Mouse (Mus musculus) cerebellum, postnatal 4 days (tissue): Measurements from ENCODE around the gene Olfr74.
"Not testable (repeated sequence)": the region's sequence is repeated elsewhere in the genome, so short reads cannot be mapped to it uniquely, and the experiment has no call there.

Experiments used
- DNase-seq, 2 experiments: peaks; one replicate each; pipeline ENCODE4 v3.0.0; 2022; ENCODE audit warnings: low spot score in 2 of 2, mixed read lengths in 1 of 2

Olfr74 gene

DNA sequence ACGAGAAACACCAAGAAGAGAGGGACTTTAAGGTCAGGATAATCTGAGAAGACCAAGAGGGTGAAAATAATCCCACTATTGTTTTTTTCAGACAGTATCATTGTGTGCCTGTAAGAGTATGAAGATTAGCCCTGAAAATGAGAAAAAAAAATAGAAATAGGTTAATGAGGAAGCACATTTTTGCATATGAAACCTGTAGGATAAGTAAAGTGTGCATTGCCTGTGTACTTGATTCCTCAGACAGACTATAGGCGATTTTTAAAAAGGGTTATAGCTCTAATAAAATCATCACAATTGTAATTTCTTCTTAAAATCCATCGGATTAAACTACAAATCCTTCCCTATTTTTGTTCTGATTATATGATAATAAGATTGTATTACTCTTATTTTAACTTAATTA lies at the start of gene Olfr74:
Gene Olfr74, minus strand, starts transcription at position 101 of the 400 bp plus-strand sequence.
- no peak for DNase-seq

GRCm38 (mm10) chr2:88022474-88022873 lies 48.0 kb upstream of the Olfr74 start, which contains the start of gene Olfr1161:
Gene Olfr1161 (plus strand): TSS chr2:88022774.
- DNase-seq = not testable (repeated sequence)

- DNase-seq = no peak
Measured at GRCm38 (mm10) chr2:88007515-88008318, 33.3 kb upstream of the Olfr74 start, which contains the start of gene Olfr1160. Gene Olfr1160 (minus strand): TSS chr2:88008268.

- no peak for DNase-seq
Measured at GRCm38 (mm10) chr2:87989813-87990212, 15.3 kb upstream of the Olfr74 start, which contains the start of gene Olfr1158. Gene Olfr1158 (plus strand): TSS chr2:87990113.

DNA sequence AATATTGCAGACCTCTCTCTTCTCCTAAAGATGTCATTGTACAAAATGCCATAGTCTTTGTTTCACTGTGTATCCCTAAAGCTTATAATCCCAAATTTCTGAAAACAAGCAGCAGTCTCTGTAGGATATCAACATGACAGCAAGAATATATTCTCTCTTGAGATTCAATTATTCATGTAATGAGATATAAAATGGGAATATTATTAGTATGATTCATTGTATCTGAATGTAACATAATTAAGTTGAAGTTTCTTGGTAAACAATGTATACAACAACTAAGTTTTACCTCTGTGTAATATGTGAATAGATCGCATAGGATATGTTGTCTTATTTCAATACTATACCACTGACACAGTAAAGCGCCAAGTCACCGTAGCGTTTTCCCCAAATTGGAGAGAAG lies 6.3 kb downstream of the Olfr74 start, which contains the start of gene Olfr1157:
Gene Olfr1157, minus strand, starts transcription at position 101 of the 400 bp plus-strand sequence.
- no peak for DNase-seq

- no peak for DNase-seq
Measured at GRCm38 (mm10) chr2:87953000-87953399, 21.5 kb downstream of the Olfr74 start, which contains the start of gene Olfr1156. Gene Olfr1156 (minus strand): TSS chr2:87953100.

- DNase-seq = no peak
Measured at GRCm38 (mm10) chr2:87945037-87945436, 29.4 kb downstream of the Olfr74 start, which contains the start of gene Olfr1155. Gene Olfr1155 (minus strand): TSS chr2:87945137.
